In the genomic region with DNA sequence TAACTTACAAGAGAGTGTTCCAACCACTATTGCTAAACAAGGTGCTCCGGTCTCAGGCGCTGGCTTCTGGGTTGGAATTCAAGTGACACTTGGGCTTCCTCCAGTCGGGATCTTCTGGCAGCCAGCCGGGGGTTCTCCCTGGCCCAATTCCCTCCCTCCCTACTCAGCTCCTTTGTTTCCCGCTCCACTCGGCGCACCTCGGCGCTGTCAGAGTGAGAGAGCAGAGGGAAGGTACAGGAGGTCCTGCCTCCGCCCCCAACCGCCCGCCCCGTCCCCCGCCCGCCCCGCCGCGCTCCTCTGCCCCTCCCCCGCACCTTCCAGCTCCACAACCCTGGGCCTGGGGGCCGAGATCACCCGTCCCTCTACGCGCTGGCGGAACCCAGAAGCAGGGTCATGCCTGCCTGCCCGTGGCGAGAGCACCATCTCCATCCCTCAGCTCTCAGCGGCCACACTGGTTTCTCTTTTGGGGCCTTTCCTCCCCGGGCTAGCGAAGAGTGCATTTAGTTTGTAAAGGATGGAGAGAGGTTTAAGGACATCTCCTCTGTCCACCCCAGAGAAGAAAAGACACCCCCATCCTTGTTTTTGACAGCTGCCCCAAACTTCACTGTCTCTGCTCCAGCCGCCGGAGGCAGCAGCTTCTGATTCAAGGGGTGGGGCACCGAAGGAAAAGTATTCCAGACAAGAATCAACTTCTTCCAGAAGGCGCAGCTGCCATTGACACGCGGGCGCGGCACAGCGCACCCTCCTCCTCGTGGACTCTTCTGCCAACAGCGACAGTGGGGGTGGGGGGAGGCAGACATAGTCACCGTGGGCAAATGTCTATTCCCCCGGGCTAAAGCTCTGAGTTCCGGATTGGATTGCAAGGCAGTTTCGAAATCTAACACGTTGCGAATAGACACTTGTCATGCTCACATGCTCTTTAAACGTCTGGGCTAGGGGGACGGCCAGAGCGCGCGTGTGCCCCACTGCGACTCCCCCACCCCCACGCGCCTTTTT, we compare ENCODE assay signal across 7 mouse cellular contexts. TPM values are rescaled to one million over a fixed set of nuclear protein-coding genes. Genes with fewer than 3 reads are reported as not detected.
DNase-seq lines count a peak whose midpoint lies in the region; ATAC-seq and TF ChIP-seq lines count a peak whose summit lies in the region.

No protein-coding gene starts in this region.

- peaks cover 4% of the 10 kb centered on the region for H3K4me1 ChIP-seq in bone marrow macrophage, adult 2 months (ENCODE audit: control insufficient read depth, insufficient read depth, low read length)
- H3K4me1 ChIP-seq in forebrain, embryonic 14.5 days (ENCODE audit: control insufficient read depth, insufficient read depth, low read length) = peaks cover 12% of the 10 kb centered on the region
- H3K4me1 ChIP-seq in limb, embryonic 11.5 days (ENCODE audit: control insufficient read depth, insufficient read depth, low read length) = peaks cover 3% of the 10 kb centered on the region; the same call in 1 of the 2 replicates
- peaks cover 19% of the 10 kb centered on the region for H3K4me1 ChIP-seq in midbrain, embryonic 11.5 days (ENCODE audit: control insufficient read depth, insufficient read depth, low read length)

- peak overlapping the region; percentile 98 for H3K27ac ChIP-seq in bone marrow macrophage, adult 2 months (ENCODE audit: insufficient read depth, low read depth, low read length)
- peak overlapping the region; percentile 72 for H3K27ac ChIP-seq in forebrain, embryonic 14.5 days (ENCODE audit: low read depth, low read length)
- H3K27ac ChIP-seq in limb, embryonic 11.5 days (replicated peaks; ENCODE audit: low read depth, low read length) = peak overlapping the region; percentile 99
- peak overlapping the region; percentile 92 for H3K27ac ChIP-seq in midbrain, embryonic 11.5 days (ENCODE audit: low read depth, low read length)

- TF ChIP-seq POLR2A in bone marrow macrophage, adult 2 months (IDR thresholded peaks at IDR 0.05; ENCODE audit: borderline replicate concordance, low read depth, low read length) = peak; percentile 13; the same call in 1 of the 2 replicates

- H3K4me3 ChIP-seq in bone marrow macrophage, adult 2 months (ENCODE audit: insufficient read depth, low read length) = peak overlapping the region; percentile 96
- peak overlapping the region; percentile 57 for H3K4me3 ChIP-seq in forebrain, embryonic 14.5 days (ENCODE audit: low read depth, low read length)
- peak overlapping the region; percentile 61 for H3K4me3 ChIP-seq in limb, embryonic 11.5 days (ENCODE audit: low read depth, low read length)
- peak overlapping the region; percentile 57 for H3K4me3 ChIP-seq in midbrain, embryonic 11.5 days (ENCODE audit: low read depth, low read length)

- peak; percentile 54 for ATAC-seq in forebrain, embryonic 14.5 days
- peak; percentile 5 to 23 for ATAC-seq in hematopoietic stem cell, adult 5-6 weeks (replicated peaks in 1 of 2; ENCODE audit: insufficient read depth in 1 of 2, low FRiP score in 2 of 2, low TSS enrichment in 1 of 2, low read depth in 1 of 2, poor library complexity in 2 of 2, severe bottlenecking in 2 of 2)
- ATAC-seq in limb, embryonic 11.5 days (ENCODE audit: insufficient number of reproducible peaks, low FRiP score, low TSS enrichment, low read depth) = peak; percentile 72
- peak; percentile 67 for ATAC-seq in midbrain, embryonic 11.5 days (ENCODE audit: low FRiP score)

- no peaks in the 10 kb centered on the region; the same call in 1 of the 2 replicates for H3K27me3 ChIP-seq in forebrain, embryonic 14.5 days (replicated peaks; ENCODE audit: control insufficient read depth, insufficient read depth, low read length)
- no peaks in the 10 kb centered on the region for H3K27me3 ChIP-seq in limb, embryonic 11.5 days (ENCODE audit: control insufficient read depth, insufficient read depth, low read length)
- H3K27me3 ChIP-seq in midbrain, embryonic 11.5 days (ENCODE audit: control insufficient read depth, insufficient read depth, low read length) = no peaks in the 10 kb centered on the region

- H3K9ac ChIP-seq in forebrain, embryonic 14.5 days (ENCODE audit: low read length) = peak overlapping the region; percentile 75
- H3K9ac ChIP-seq in limb, embryonic 11.5 days (ENCODE audit: low read length) = peak overlapping the region; percentile 86
- peak overlapping the region; percentile 79 for H3K9ac ChIP-seq in midbrain, embryonic 11.5 days (ENCODE audit: low read length)

- H3K4me2 ChIP-seq in forebrain, embryonic 14.5 days (ENCODE audit: low read length) = peak overlapping the region; percentile 96
- peak overlapping the region; percentile 94 for H3K4me2 ChIP-seq in limb, embryonic 11.5 days (ENCODE audit: low read depth, severe bottlenecking)
- H3K4me2 ChIP-seq in midbrain, embryonic 11.5 days = peak overlapping the region; percentile 93

- WGBS in forebrain, embryonic 14.5 days = under 1% methylated on average over 54 of the region's 54 CpGs
- under 1% methylated on average over 54 of the region's 54 CpGs for WGBS in limb, embryonic 11.5 days
- WGBS in midbrain, embryonic 11.5 days = under 1% methylated on average over 52 of the region's 54 CpGs

- TF ChIP-seq CTCF in bone marrow macrophage, adult 2 months (IDR thresholded peaks at IDR 0.05; ENCODE audit: low read depth, low read length) = no peak

- no peaks in the 10 kb centered on the region for H3K9me3 ChIP-seq in forebrain, embryonic 14.5 days (replicated peaks; ENCODE audit: control insufficient read depth, low read length)
- H3K9me3 ChIP-seq in limb, embryonic 11.5 days (ENCODE audit: control insufficient read depth, low read length) = no peaks in the 10 kb centered on the region
- no peaks in the 10 kb centered on the region for H3K9me3 ChIP-seq in midbrain, embryonic 11.5 days (ENCODE audit: control insufficient read depth, low read length)

- H3K36me3 ChIP-seq in forebrain, embryonic 14.5 days (ENCODE audit: control insufficient read depth, insufficient read depth, low read length) = no peaks in the 10 kb centered on the region
- no peaks in the 10 kb centered on the region for H3K36me3 ChIP-seq in limb, embryonic 11.5 days (ENCODE audit: control insufficient read depth, insufficient read depth, low read length)
- H3K36me3 ChIP-seq in midbrain, embryonic 11.5 days (ENCODE audit: control insufficient read depth, insufficient read depth, low read length) = no peaks in the 10 kb centered on the region

- peak; percentile 54 for DNase-seq in MEL-GATA-1-ER (ENCODE audit: extremely low read depth, low read depth)
- peak; percentile 71 for DNase-seq in forebrain, embryonic 14.5 days (ENCODE audit: low spot score)
- DNase-seq in limb, embryonic 11.5 days (ENCODE audit: low spot score) = peak; percentile 87
- DNase-seq in midbrain, embryonic 11.5 days (ENCODE audit: low spot score, missing footprints) = peak; percentile 97
- DNase-seq in spleen, postnatal 14 days (ENCODE audit: low spot score in 2 of 2) = peak; percentile 30 to 49

RNA-seq across cellular contexts. Expression of gene Tgif1, which starts 2.1 kb away (rescaled TPM):
- 86.0 and 97.0 TPM in 2 replicates for polyA plus RNA-seq in bone marrow macrophage, adult 2 months (2012; ENCODE audit: insufficient read depth, insufficient read length, missing spikeins)
- polyA plus RNA-seq in forebrain, embryonic 14.5 days (2014; fragmentation: Nextera tagmentation; extraction: Ambion mirVana) = 12.9 and 13.6 TPM in 2 replicates
- 78.9 and 84.6 TPM in 2 replicates for total RNA-seq in hematopoietic stem cell, adult 5-6 weeks (2017)
- 102 and 106 TPM in 2 replicates for polyA plus RNA-seq in limb, embryonic 11.5 days (2014; fragmentation: Nextera tagmentation; extraction: Ambion mirVana)
- polyA plus RNA-seq in midbrain, embryonic 11.5 days (2014; fragmentation: Nextera tagmentation; extraction: Ambion mirVana) = 53.0 and 58.4 TPM in 2 replicates

Comparison
In these comparisons a context has a peak if more than half of its experiments do, and no peak if none do; other contexts are left out.
1. Peak in every context shown above with its lines: DNase-seq, ATAC-seq, H3K4me3 ChIP-seq and H3K27ac ChIP-seq.
2. DNase-seq: peak in every context shown above with its lines; median percentile 97 in midbrain, embryonic 11.5 days; 87 in limb, embryonic 11.5 days; 71 in forebrain, embryonic 14.5 days; 54 in MEL-GATA-1-ER; 40 in spleen, postnatal 14 days.
3. ATAC-seq: peak in every context shown above with its lines; median percentile 72 in limb, embryonic 11.5 days; 67 in midbrain, embryonic 11.5 days; 54 in forebrain, embryonic 14.5 days; 14 in hematopoietic stem cell, adult 5-6 weeks.